Mouse (Mus musculus): ENCODE results near the gene Trmu. TPM values are rescaled to one million over a fixed set of nuclear protein-coding genes. Genes with fewer than 3 reads are reported as not detected.

Gene Trmu
- total RNA-seq, 4 experiments from 2014 or later: 21.8 to 49.7 (median 33.9) TPM

DNA sequence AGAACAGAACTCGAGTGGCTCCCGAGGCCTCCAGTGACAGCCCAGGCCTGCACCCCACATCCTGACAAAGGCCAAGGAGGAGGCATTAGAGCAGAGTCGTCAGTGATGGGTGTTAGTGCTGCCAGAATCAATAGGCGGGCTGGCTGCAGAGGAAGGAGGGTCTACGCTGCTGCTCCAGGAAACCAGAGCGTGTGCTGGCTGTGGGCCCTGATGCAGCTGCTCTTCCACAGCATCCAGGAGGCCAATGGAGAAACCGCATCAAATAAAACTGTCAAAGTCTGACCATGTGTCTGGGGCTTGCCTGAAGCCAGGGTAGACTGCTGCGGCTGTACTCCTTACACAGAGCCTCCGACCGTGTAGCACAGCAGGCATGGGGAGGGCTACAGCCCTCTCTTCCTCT is 18.0 kb downstream of the Trmu start:
- no peak for DNase-seq

DNA sequence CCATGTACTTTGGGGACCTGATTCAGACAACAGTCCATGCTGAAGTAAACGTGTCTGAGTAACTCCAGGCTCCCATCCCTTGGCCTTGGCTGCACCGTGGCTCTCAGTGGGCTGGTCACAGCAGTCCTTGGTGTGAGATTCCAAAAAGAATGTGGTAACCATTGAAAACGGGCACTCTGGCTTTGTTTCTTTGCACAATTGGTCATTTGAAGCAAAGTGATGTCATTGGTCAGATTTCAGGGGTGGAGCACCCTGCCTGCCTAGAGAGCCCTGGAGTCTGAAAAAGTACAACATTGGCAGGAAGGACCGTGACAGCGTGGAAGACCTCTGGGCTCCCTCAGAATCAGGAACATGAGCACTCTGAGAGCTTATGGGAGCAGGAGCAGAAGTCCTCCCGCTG is 20.3 kb downstream of the Trmu start:
- no peak for DNase-seq

DNA sequence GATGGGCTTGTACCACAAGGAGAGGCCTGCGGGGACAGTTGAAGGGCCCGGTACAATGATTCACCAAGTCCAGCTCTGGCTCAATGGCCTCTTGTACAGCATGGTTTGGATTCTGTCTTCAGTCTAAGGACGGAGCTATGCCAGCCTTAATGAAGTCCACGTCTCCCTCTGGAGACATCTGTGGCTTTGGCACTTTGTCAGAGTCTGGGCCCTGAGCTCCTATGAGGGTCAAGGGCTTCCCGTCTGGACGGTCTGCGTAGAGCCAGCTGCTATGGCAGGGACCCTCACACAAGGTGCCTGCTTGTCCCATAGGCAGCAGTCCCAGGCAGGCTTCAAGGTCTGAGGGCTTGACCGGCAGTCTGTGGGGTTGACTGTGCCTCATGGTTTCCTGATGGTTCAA is 21.2 kb downstream of the Trmu start:
- no peak for DNase-seq

DNA sequence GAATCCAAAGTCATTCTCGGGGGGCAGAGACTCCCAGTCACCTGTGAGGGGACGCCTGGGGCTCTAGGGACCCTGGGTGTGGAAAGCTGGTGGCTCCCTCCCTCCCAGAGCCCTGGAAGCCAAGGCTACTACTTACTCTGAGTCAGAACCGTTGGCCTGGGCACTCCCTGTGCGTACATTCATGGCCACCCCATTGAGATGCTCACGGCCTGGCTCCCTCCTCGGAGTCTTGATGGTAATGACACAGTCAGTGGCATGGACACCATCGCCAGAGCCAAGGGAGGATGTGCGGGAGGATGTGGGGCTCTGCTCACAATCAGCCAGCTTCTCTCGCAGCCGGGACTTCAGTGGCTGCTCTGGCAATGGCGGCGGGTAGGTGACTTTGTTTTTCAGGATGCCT is 21.7 kb downstream of the Trmu start:
- no peak for DNase-seq

DNA sequence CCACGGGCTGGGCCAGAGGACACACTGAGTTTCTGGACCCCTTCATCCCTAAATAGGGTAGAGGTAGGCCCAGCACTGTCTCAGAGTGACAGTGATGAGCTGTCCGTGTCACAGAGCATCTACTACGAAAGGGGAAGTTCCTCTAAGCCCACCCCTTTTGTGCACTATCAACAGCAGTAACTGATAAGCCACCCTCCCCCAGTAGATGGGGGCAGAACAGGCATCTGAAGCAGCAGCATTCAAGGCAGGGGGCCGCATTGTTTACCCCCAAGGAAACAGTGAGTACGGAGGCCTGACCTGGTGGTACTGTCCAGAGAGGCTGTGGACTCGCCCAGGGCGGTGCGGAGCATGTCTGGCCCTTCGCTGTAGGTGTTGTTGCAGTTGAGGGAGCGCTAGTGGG is 23.4 kb downstream of the Trmu start:
- no peak for DNase-seq

DNA sequence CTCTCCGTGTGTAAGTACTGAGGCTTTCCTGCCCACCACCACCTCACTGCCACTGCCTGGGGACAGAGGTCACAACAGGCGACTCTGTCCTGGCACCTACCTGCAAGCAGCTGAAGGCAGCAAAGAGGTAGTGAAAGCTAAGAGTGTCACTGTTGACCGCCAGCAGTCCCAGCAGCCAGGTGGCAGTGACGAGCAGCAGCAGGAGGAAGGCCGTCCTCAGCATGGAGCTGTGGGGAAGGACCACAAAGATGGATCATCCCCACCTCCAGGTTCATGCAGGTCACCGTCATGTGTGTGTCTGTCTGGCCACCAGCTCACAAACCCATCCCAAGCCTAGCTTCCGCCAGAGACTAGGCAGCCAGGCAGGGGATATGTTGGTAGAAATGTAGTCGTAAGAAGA is 24.7 kb downstream of the Trmu start:
- DNase-seq: no peak

DNA sequence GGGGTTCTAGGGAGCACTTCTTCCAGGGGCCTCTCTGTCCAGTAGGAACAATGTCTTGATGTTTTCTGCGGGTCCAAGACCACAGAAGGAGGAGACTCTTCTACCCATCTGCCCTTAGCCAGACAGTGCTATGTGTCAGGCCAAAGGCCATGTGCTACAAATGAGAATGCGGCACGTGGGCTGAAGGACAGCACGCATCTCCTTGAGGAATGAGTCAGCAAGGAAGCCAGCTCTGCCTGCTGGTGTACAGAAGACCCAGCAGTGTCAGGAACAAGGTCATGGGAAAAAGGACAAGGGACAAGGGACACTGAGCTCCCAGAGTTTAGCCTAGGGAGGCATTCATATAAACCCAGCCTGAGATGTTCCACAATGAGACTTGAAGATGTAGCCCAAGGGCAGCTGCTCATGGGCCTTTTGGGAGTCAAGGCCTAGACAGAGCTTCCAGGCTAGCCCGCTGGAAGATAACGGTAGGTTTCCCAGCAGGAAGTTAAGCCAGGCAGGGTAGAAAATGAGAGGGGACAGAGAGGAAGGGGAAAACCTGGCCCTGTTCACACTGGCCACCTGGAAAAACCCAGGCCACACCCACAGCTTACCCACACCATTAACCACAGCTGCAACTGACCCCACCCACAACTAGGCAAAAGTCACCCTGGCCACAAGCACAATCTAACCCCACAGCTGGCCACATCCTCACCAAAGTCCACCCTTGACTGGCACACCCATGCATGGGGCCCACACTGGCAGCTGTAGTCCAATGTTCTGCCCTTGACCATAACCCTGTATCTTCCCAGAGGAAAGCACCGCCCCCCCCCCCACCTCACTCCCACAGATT is 29.8 kb downstream of the Trmu start:
- DNase-seq: peak; percentile 81

DNA sequence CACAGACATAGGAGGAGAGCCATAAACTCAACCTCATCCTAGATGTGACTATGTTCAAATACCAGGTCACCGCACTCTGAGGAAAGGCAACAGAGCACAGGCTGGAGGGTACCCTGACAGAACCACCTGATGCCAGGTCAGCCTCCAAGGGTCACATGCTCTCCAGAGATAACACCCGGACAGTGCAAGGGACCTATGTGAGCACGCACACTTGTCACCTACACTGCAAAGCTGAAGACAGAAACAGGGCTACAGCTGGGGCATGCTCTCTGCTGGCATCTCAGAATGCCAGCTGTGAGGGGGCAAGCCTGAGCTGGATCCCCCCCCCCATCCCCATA is 30.3 kb downstream of the Trmu start:
- DNase-seq: no peak

DNA sequence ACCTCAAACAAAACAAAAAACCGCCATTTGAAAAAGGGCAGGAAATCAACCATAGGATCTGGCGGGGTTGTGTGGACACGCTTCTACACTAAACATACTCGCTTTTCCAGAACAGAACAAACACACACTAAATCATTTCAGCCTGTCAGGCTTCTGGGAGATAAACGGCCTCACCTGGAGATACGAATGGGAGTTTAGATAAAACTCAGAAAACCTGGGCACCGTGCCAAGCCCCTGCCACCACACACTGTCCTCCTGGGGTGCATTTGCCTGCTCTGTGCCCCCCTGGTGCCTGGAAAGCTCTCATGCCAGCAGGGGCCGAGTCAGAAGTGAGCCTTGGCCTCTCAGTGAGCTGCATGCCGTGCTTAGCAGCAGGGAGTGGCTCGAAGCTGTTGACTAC is 30.8 kb downstream of the Trmu start:
- no peak for DNase-seq

DNA sequence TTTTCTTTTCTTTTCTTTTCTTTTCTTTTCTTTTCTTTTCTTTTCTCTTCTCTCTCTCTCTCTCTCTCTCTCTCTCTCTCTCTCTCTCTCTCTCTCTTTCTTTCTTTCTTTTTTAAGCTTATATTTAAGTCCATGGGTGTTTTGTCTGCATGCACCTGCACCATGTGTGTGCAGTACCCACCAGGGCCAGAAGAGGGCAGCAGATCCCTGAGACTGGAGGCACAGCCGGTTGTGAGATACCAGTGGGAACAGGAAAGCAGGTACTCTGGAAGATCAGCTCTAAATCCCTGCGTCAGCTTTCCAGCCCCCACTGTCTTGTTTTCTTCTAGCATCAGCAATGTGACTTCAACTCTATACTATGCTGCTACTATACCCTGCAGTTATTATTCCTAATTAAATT is 34.5 kb downstream of the Trmu start:
- no peak for DNase-seq

DNA sequence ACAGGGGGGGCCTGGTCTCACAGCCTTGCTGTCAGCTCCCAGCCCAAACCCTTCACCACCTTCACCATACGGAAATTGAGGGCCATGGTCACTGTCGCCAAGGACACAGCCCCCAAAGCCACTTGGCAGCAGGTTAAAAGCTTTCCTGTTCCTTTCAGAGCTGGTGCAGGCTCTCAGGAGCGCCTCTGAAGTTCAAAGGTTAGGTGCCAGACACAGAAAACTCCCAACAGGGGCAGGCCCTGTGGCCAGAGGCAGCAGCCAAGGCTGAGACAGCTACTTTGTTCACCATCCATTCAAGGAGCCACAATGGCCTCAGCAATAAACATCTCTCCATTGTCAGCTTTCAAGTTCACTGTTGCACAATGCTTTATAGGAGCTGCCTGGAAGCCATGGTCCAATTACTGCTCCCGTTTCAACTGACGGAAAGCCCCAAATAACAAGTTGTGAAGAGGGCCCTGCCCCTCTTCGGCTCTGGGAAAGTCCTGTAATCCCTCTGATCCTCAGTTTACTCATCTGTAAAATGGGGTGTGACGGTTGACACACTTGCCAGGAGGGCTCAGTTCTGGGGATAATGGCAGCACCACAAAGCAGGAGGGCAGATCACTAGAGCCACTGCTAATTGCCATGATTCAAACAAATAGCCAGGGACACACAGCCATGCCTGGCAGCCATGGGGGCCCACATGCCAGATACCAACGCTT is 40.2 kb downstream of the Trmu start:
- no peak for DNase-seq

DNA sequence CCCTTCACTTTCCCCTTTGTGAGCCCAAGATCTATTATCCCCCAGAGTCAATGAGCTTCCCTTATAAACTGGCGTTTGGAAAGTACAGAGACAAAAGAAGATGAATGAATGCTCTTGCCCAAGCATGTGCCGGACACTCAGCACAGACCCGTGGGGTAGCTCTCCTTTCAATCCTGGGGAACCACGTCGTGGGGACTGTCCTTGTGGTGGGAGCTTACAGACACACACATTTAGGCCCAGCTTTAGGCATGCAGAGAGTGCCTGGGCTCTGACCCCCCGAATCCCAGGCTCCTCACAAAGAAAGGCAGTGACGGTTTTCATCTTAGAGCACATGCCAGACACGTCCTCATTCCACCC is 40.8 kb downstream of the Trmu start:
- no peak for DNase-seq

DNA sequence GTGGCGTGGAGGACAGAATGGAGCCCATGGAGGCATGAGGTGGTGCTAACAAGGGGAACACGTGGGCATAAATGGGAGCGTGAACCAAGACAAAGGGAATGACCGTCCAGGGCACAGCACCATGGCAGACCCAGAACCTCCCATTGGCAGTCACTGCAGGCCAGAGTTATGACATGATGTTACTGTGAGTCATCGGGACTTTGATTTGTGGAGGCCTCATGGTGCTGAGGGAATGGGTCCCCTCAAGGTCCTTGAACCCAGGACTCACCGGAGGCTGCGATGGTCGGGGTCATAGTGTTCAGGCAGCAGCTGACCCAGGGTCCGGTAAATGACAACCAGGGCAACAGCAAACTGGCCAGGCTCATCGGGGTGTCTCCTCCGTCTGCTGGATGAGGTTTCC is 42.7 kb downstream of the Trmu start:
- DNase-seq: peak; percentile 58

DNA sequence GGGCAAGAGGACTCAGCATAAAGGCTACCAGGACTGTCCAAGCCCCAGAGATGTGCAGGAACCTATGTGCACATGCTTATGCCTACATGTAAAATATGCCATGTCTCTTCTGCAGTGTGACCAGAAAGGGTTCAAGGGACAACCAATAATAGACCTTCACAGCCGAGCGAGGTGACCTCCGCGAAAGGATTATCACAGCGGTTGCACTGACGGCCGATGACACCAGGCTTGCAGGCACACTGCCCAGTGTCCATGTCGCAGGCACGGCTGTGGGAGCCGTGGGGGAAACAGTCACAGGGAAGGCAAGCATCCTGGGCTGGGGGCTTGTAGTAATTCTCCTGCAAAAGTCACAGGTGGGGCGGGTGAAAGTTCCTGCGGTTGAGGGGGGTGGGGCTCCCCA is 49.0 kb downstream of the Trmu start:
- DNase-seq: no peak

DNA sequence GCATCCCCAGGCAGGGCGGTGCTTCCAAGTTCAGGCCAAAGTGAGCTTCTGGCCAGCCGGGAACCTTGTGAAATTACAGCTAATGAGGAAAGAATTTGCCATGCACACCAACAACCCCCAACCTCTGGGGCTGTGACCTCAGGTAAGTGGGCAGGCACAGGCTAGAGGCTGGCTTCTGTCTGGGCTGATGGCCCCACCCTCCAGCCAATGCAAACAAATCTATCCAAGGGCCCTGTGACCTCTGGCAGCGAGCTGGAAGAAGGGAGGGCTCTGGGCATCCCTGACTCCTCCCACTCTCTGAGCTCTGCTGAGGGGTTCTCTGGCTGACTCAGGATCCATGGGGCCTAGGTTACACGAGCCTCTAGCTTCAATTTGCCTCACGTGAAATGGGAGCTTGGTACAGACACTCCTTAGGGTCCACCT is 56.5 kb downstream of the Trmu start:
- DNase-seq: peak; percentile 22

Other genes starting within 250 kb of the Trmu start
- 10 to 100 TPM in 3 of 4 experiments, 1 to 10 TPM in 1; 6.9 to 25.9 (median 18.7) TPM for gene Ppara, start 144.3 kb upstream of the Trmu start, total RNA-seq (2022)
- 10 to 100 TPM; 20.9 to 29.4 (median 22.4) TPM for gene Cdpf1, start 67.6 kb upstream of the Trmu start, total RNA-seq (2022)
- 1 to 10 TPM in 2 of 4 experiments, under 1 TPM in 2; 0.49 to 1.6 (median 0.95) TPM for gene Pkdrej, start 57.6 kb upstream of the Trmu start, total RNA-seq (2022)
- gene Ttc38, start 47.0 kb upstream of the Trmu start, total RNA-seq (2022): 10 to 100 TPM; 19.6 to 26.5 (median 23.1) TPM
- gene Gtse1, start 19.6 kb upstream of the Trmu start, total RNA-seq (2022): 1 to 10 TPM in 3 of 4 experiments, under 1 TPM in 1; 0.61 to 1.5 (median 1.3) TPM
- gene Celsr1, start 154.5 kb downstream of the Trmu start, total RNA-seq (2022): 10 to 100 TPM in 2 of 4 experiments, 1 to 10 TPM in 2; 5.2 to 16.1 (median 8.7) TPM
- gene Gramd4, start 178.4 kb downstream of the Trmu start, total RNA-seq (2022): 10 to 100 TPM; 15.4 to 22.2 (median 17.5) TPM

Data from adrenal gland, adult 8-10 months (tissue).